Mouse (Mus musculus) skeletal muscle tissue, adult 2 months (tissue): ENCODE data around the gene Sowaha.

Source experiments
- DNase-seq: peaks from one replicate; pipeline ENCODE4 v3.0.0-alpha.2; 2012; ENCODE audit warnings: low read depth, low spot score

The Sowaha gene

GRCm38 (mm10) chr11:53505026-53505663 is 25.1 kb upstream of the Sowaha start:
- DNase-seq: no peak

- DNase-seq: no peak
Observed at GRCm38 (mm10) chr11:53504376-53504775, 24.3 kb upstream of the Sowaha start.

- DNase-seq: no peak
Observed at GRCm38 (mm10) chr11:53503738-53504137, 23.7 kb upstream of the Sowaha start.

GRCm38 (mm10) chr11:53502039-53502765 is 22.1 kb upstream of the Sowaha start:
- no peak for DNase-seq

- DNase-seq: no peak
Observed at GRCm38 (mm10) chr11:53500569-53500968, 20.5 kb upstream of the Sowaha start.

GRCm38 (mm10) chr11:53496946-53497345 is 16.9 kb upstream of the Sowaha start:
- no peak for DNase-seq

GRCm38 (mm10) chr11:53495417-53495816 is 15.3 kb upstream of the Sowaha start:
- peak; percentile 34 for DNase-seq

GRCm38 (mm10) chr11:53493243-53493955 is 13.3 kb upstream of the Sowaha start:
- DNase-seq: no peak

- DNase-seq: peak; percentile 70
Observed at GRCm38 (mm10) chr11:53491954-53492401, 11.9 kb upstream of the Sowaha start.

GRCm38 (mm10) chr11:53489421-53489820 is 9.3 kb upstream of the Sowaha start:
- DNase-seq: no peak

GRCm38 (mm10) chr11:53489007-53489406 is 8.9 kb upstream of the Sowaha start:
- DNase-seq: no peak

- no peak for DNase-seq
Observed at GRCm38 (mm10) chr11:53486822-53487594, 6.9 kb upstream of the Sowaha start.

- DNase-seq: no peak
Observed at GRCm38 (mm10) chr11:53486351-53486750, 6.3 kb upstream of the Sowaha start.

- no peak for DNase-seq
Observed at GRCm38 (mm10) chr11:53485719-53486118, 5.6 kb upstream of the Sowaha start.

GRCm38 (mm10) chr11:53483159-53483891 is 3.3 kb upstream of the Sowaha start:
- no peak for DNase-seq

GRCm38 (mm10) chr11:53481088-53481730 is 1.1 kb upstream of the Sowaha start:
- DNase-seq: no peak

GRCm38 (mm10) chr11:53479171-53479782 is 797 bp downstream of the Sowaha start:
- no peak for DNase-seq

GRCm38 (mm10) chr11:53478383-53479170 is 1.5 kb downstream of the Sowaha start:
- DNase-seq: no peak

- no peak for DNase-seq
Observed at GRCm38 (mm10) chr11:53477833-53478232, 2.2 kb downstream of the Sowaha start.
